Mouse (Mus musculus): ENCODE results near the gene Slc2a5.

DNA sequence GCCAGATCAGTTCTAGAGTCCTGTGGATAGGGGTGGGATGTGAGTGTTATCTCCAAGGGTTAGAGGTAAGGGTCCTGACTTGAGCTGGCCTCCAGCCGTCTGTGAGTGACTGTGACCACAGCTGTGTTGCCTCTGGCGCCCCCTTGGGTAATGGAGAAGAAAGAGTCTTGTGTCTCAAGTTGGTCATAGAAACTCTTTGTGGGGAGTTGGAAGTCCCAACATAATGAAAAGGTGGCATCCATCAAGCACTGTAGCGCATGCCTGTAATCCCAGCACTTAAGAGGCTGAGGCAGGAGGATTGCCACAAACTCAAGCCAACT is 26.5 kb upstream of the Slc2a5 start:
- TF ChIP-seq CTCF (IDR thresholded peaks at IDR 0.05; ENCODE audit: low read depth) (peak; percentile 24), EP300 (optimal IDR thresholded peaks at IDR 0.05) (no peak)

Data from stomach, postnatal 0 days (tissue).